Mouse (Mus musculus) MEL (cell line): ENCODE measurements around the gene Stx5a. TPM values are rescaled to one million over a fixed set of nuclear protein-coding genes. Genes with fewer than 3 reads are reported as not detected.

Source experiments
- DNase-seq: peaks from one replicate; pipeline ENCODE4 v3.0.0; 2011; ENCODE audit warnings: low read depth, low spot score
- H3K27ac ChIP-seq: 2 replicates; pipeline ENCODE4 v1.5.1; 2012; ENCODE audit warnings: low read depth, mild to moderate bottlenecking, control low read depth, low read length, moderate library complexity; ENCODE audit not compliant: control insufficient read depth
- H3K27me3 ChIP-seq, 2 experiments: fragments of 150-350 bp in 1 of 2; sonication (generic) in 1 of 2; 2 replicates each; pipeline ENCODE4 v1.6.1; 2012; ENCODE audit warnings: low read length in 2 of 2, mild to moderate bottlenecking in 2 of 2, improper control_type of control experiment in 1 of 2, moderate library complexity in 1 of 2; ENCODE audit not compliant: insufficient read depth in 2 of 2, control insufficient read depth in 1 of 2
- H3K36me3 ChIP-seq, 2 experiments: 2 replicates each; pipeline ENCODE4 v1.6.1; 2012 to 2014; ENCODE audit warnings: low read length in 2 of 2, improper control_type of control experiment in 1 of 2, inconsistent platforms in 1 of 2, mild to moderate bottlenecking in 1 of 2; ENCODE audit not compliant: insufficient read depth in 2 of 2, control insufficient read depth in 1 of 2
- H3K4me1 ChIP-seq, 2 experiments: fragments of 150-350 bp in 1 of 2; sonication (generic) in 1 of 2; 2 replicates each; pipeline ENCODE4 v1.6.1; 2012; ENCODE audit warnings: low read length in 2 of 2, improper control_type of control experiment in 1 of 2, mild to moderate bottlenecking in 1 of 2; ENCODE audit not compliant: insufficient read depth in 2 of 2, control insufficient read depth in 1 of 2
- H3K4me3 ChIP-seq, 2 experiments: fragments of 150-350 bp in 1 of 2; sonication (generic) in 1 of 2; 2 replicates each; pipeline ENCODE4 v1.5.1; 2012; ENCODE audit warnings: low read depth in 2 of 2, low read length in 2 of 2, mild to moderate bottlenecking in 2 of 2, moderate library complexity in 2 of 2, control low read depth in 1 of 2, improper control_type of control experiment in 1 of 2; ENCODE audit not compliant: control insufficient read depth in 1 of 2, insufficient read depth in 1 of 2
- H3K79me2 ChIP-seq: 2 replicates; pipeline ENCODE4 v1.6.1; 2012; ENCODE audit warnings: mild to moderate bottlenecking, low read length, moderate library complexity; ENCODE audit not compliant: control insufficient read depth, poor library complexity, insufficient read depth
- H3K9ac ChIP-seq: 2 replicates; pipeline ENCODE4 v1.6.1; 2012; ENCODE audit warnings: low read depth, mild to moderate bottlenecking, control low read depth, low read length, moderate library complexity; ENCODE audit not compliant: control insufficient read depth, poor library complexity, severe bottlenecking
- H3K9me3 ChIP-seq: fragments of 150-350 bp; sonication (generic); replicated peaks from 2 replicates; pipeline ENCODE4 v1.6.1; 2012; ENCODE audit warnings: mild to moderate bottlenecking, low read length, improper control_type of control experiment, moderate library complexity; ENCODE audit not compliant: insufficient read depth
- BHLHE40 ChIP-seq: IDR thresholded peaks from 2 replicates; pipeline ENCODE4 v1.6.1; 2012; ENCODE audit warnings: low read depth, mild to moderate bottlenecking, inconsistent platforms, low read length, improper control_type of control experiment, borderline replicate concordance
- CHD1 ChIP-seq: IDR thresholded peaks from 2 replicates; pipeline ENCODE4 v1.6.1; 2012; ENCODE audit warnings: low read depth, mild to moderate bottlenecking, inconsistent platforms, low read length, improper control_type of control experiment
- CHD2 ChIP-seq: IDR thresholded peaks from 2 replicates; pipeline ENCODE4 v1.6.1; 2011; ENCODE audit warnings: low read length, improper control_type of control experiment
- E2F4 ChIP-seq: IDR thresholded peaks from 2 replicates; pipeline ENCODE4 v1.6.1; 2011; ENCODE audit warnings: low read depth, low read length, improper control_type of control experiment, borderline replicate concordance
- GATA1 ChIP-seq: IDR thresholded peaks from 2 replicates; pipeline ENCODE4 v1.6.1; 2011; ENCODE audit warnings: low read depth, low read length, improper control_type of control experiment
- HCFC1 ChIP-seq: IDR thresholded peaks from 2 replicates; pipeline ENCODE4 v1.6.1; 2012; ENCODE audit warnings: low read depth, mild to moderate bottlenecking, inconsistent platforms, low read length, improper control_type of control experiment, moderate library complexity
- JUND ChIP-seq: IDR thresholded peaks from 2 replicates; pipeline ENCODE4 v1.6.1; 2011; ENCODE audit warnings: low read depth, mild to moderate bottlenecking, improper control_type of control experiment, low read length
- KAT2A ChIP-seq: conservative IDR thresholded peaks from 2 replicates; pipeline ENCODE4 v1.6.1; 2012; ENCODE audit warnings: low read depth, low read length, improper control_type of control experiment, inconsistent platforms
- MAFK ChIP-seq: IDR thresholded peaks from 2 replicates; pipeline ENCODE4 v1.6.1; 2011; ENCODE audit warnings: low read depth, mild to moderate bottlenecking, low read length, improper control_type of control experiment, borderline replicate concordance
- MAX ChIP-seq: IDR thresholded peaks from 2 replicates; pipeline ENCODE4 v1.6.1; 2011; ENCODE audit warnings: low read length, improper control_type of control experiment
- MAZ ChIP-seq: IDR thresholded peaks from 2 replicates; pipeline ENCODE4 v1.6.1; 2012; ENCODE audit warnings: low read depth, mild to moderate bottlenecking, inconsistent platforms, low read length, improper control_type of control experiment
- MEF2A ChIP-seq: IDR thresholded peaks from 2 replicates; pipeline ENCODE4 v1.6.1; 2014; ENCODE audit warnings: low read depth, mild to moderate bottlenecking, inconsistent platforms, low read length, improper control_type of control experiment; ENCODE audit not compliant: poor library complexity, insufficient replicate concordance, severe bottlenecking; ENCODE audit errors: extremely low read depth
- MXI1 ChIP-seq: IDR thresholded peaks from 2 replicates; pipeline ENCODE4 v1.6.1; 2011; ENCODE audit warnings: mild to moderate bottlenecking, low read depth, low read length, improper control_type of control experiment
- TAL1 ChIP-seq: IDR thresholded peaks from 2 replicates; pipeline ENCODE4 v1.6.1; 2012; ENCODE audit warnings: mild to moderate bottlenecking, inconsistent platforms, low read length, moderate library complexity, mixed read lengths
- TBP ChIP-seq: IDR thresholded peaks from 2 replicates; pipeline ENCODE4 v1.8.0; 2011; ENCODE audit warnings: low read depth, low read length, improper control_type of control experiment
- TCF12 ChIP-seq: IDR thresholded peaks from 2 replicates; pipeline ENCODE4 v1.6.1; 2014; ENCODE audit warnings: low read depth, mild to moderate bottlenecking, inconsistent platforms, low read length, improper control_type of control experiment, moderate library complexity
- UBTF ChIP-seq: IDR thresholded peaks from 2 replicates; pipeline ENCODE4 v1.6.1; 2012; ENCODE audit warnings: low read depth, mild to moderate bottlenecking, inconsistent platforms, low read length, improper control_type of control experiment, moderate library complexity, borderline replicate concordance; ENCODE audit not compliant: insufficient read depth
- USF1 ChIP-seq: IDR thresholded peaks from 2 replicates; pipeline ENCODE4 v1.6.1; 2014; ENCODE audit warnings: low read depth, mild to moderate bottlenecking, inconsistent platforms, low read length, improper control_type of control experiment, moderate library complexity
- ZKSCAN1 ChIP-seq: IDR thresholded peaks from 2 replicates; pipeline ENCODE4 v1.6.1; 2012; ENCODE audit warnings: low read depth, mild to moderate bottlenecking, inconsistent platforms, low read length, improper control_type of control experiment, moderate library complexity
- polyA plus RNA-seq, 2 experiments: library from polyadenylated mRNA; stranded (reverse) in 1 of 2; unstranded in 1 of 2; fragments of >175 nt in 1 of 2; fragments of >200 nt in 1 of 2; gene quantifications; 2 replicates each; pipeline versions ENCODE4 v1.2.1 to v1.2.4; 2012; ENCODE audit warnings: low replicate concordance in 2 of 2, low read depth in 1 of 2; ENCODE audit not compliant: insufficient read length in 2 of 2, insufficient read depth in 1 of 2, missing spikeins in 1 of 2
- total RNA-seq: library from RNA; depleted of rRNA; stranded (reverse); fragments of 300-350 nt; gene quantifications from 2 replicates; pipeline ENCODE4 v1.2.3, GENCODE M21; 2012

Gene Stx5a
- total and polyA plus RNA-seq, 3 experiments: 28.7 to 50.0 TPM; not detected in 1

DNA sequence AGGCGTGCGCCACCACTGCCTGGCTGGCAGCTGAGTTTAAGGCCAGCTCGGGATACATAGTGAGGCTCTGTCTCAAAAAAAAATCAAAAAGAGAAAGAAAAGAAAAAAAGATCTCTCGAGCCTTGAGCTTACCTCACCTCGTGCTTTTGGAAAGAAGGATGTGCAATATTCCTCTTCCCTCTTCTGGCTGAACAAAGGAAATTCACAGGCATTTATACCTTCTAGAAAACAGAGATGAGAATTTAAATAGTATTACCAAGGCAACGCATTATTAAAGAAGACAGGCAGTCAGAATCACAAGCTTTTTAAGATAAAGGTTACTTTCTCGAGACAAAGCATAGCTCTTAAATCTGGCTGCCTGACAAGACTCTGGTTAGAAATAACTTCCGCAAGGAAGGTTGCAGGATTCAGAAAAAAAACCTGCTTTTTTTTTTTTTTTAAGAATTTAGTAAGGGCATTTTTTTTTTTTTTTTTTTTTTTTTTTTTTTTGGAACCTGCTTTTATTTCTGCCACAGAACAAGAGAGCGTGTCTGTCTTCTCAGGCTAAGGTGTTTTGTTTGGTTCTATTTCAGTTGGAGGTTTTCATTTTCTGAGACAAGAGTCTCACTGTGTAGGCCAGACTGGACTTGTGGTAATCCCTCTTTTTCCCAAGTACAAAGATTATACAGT is 49.2 kb upstream of the Stx5a start:
- H3K36me3 ChIP-seq: no peaks in the 10 kb centered on the region
- H3K4me1 ChIP-seq: no peaks in the 10 kb centered on the region
- no peaks in the 10 kb centered on the region for H3K79me2 ChIP-seq
- H3K9me3 ChIP-seq: no peaks in the 10 kb centered on the region
- H3K4me3 ChIP-seq: no peak overlapping the region
- TF ChIP-seq MAZ (no peak), E2F4 (no peak), USF1 (no peak), MAFK (no peak), ZKSCAN1 (no peak), JUND (no peak), MEF2A (no peak), KAT2A (no peak)
- no peak for DNase-seq
- H3K27ac ChIP-seq: no peak overlapping the region
- no peak overlapping the region for H3K9ac ChIP-seq
- peaks cover 2 to 7% of the 10 kb centered on the region in 2 experiments; a peak in 3 of 4 replicates for H3K27me3 ChIP-seq

GRCm38 (mm10) chr19:8692740-8693139 is 48.5 kb upstream of the Stx5a start:
- Histone ChIP-seq H3K27ac (no peak overlapping the region), H3K36me3 (no peaks in the 10 kb centered on the region), H3K9me3 (no peaks in the 10 kb centered on the region), H3K9ac (no peak overlapping the region), H3K4me1 (no peaks in the 10 kb centered on the region), H3K79me2 (no peaks in the 10 kb centered on the region), H3K4me3 (no peak overlapping the region), H3K27me3 (peaks cover 2 to 7% of the 10 kb centered on the region in 2 experiments; a peak in 2 of 4 replicates)
- DNase-seq: no peak
- TF ChIP-seq TAL1 (no peak), BHLHE40 (no peak), MAZ (no peak), CHD2 (no peak), GATA1 (no peak), MEF2A (no peak), MXI1 (no peak), UBTF (no peak), CHD1 (no peak), TBP (no peak), HCFC1 (no peak), MAX (no peak), TCF12 (no peak)
